Mouse (Mus musculus): ENCODE results near the gene Ndufs1. TPM values are rescaled to one million over a fixed set of nuclear protein-coding genes. Genes with fewer than 3 reads are reported as not detected.

Ndufs1 gene
- polyA plus RNA-seq (2017; shearing (Covaris generic)), result 71.3 TPM

GRCm38 (mm10) chr1:63176604-63177421 lies at the start of gene Ndufs1, which contains the start of gene Eef1b2:
Ndufs1 (minus strand) TSS chr1:63176833.
Eef1b2 (plus strand) TSS chr1:63176825.

GRCm38 (mm10) chr1:63214271-63214558 lies 37.6 kb upstream of the Ndufs1 start, which contains the start of gene Gpr1:
Gpr1 (minus strand) TSS chr1:63214543.

GRCm38 (mm10) chr1:63114136-63114781 lies 62.4 kb downstream of the Ndufs1 start, which contains the start of gene Ino80d:
Ino80d (minus strand) TSS chr1:63114667.

Other genes with a start within 250 kb of the Ndufs1 start
- 26.3 TPM for gene Ino80d, start 62.2 kb downstream of the Ndufs1 start, polyA plus RNA-seq (2017; shearing (Covaris generic))
- gene Eef1b2, start within 50 bp of the Ndufs1 start, polyA plus RNA-seq (2017; shearing (Covaris generic)), result 370 TPM
- 0.82 TPM for gene Gpr1, start 37.7 kb upstream of the Ndufs1 start, polyA plus RNA-seq (2017; shearing (Covaris generic))
- gene Zdbf2, start 96.4 kb upstream of the Ndufs1 start, polyA plus RNA-seq (2017; shearing (Covaris generic)), result 0.57 TPM

Data from effector memory CD4-positive, alpha-beta T cell, adult 7 months (primary cell).